Mouse (Mus musculus): ENCODE measurements around the gene Pcif1.

- TF ChIP-seq CTCF (conservative IDR thresholded peaks at IDR 0.05; ENCODE audit: insufficient read depth, insufficient read length, low read depth, low read length) (no peak), POLR2A (IDR thresholded peaks at IDR 0.05; ENCODE audit: low read depth, low read length) (no peak)
These were observed 54.4 kb downstream of the Pcif1 start for GRCm38 (mm10) chr2:164933534-164933933.

Data from kidney, adult 2 months (tissue).